Mouse (Mus musculus) c-Kit-positive CD71-positive TER-119-negative erythroid progenitor cells, embryonic 14.5 days (primary cell): ENCODE measurements around the gene Usp45.
A peak's percentile ranks its signal among the peaks of the same experiment; 100 is the strongest.

ENCODE experiments used
- DNase-seq: peaks from one replicate; pipeline ENCODE4 v3.0.0-alpha.2; 2013; ENCODE audit warnings: low read depth

The Usp45 gene

GRCm38 (mm10) chr4:21793631-21794030 lies 26.7 kb downstream of the Usp45 start:
- no peak for DNase-seq

- DNase-seq: no peak
Measured at GRCm38 (mm10) chr4:21801013-21801412, 34.1 kb downstream of the Usp45 start.

GRCm38 (mm10) chr4:21801620-21802019 lies 34.7 kb downstream of the Usp45 start:
- DNase-seq: no peak

GRCm38 (mm10) chr4:21807204-21807603 lies 40.2 kb downstream of the Usp45 start:
- no peak for DNase-seq

GRCm38 (mm10) chr4:21810608-21811007 lies 43.7 kb downstream of the Usp45 start:
- no peak for DNase-seq

- DNase-seq: no peak
Measured at GRCm38 (mm10) chr4:21812635-21813034, 45.7 kb downstream of the Usp45 start.

- peak; percentile 50 for DNase-seq
Measured at GRCm38 (mm10) chr4:21814029-21814428, 47.1 kb downstream of the Usp45 start.

GRCm38 (mm10) chr4:21826616-21827015 lies 59.7 kb downstream of the Usp45 start:
- no peak for DNase-seq

GRCm38 (mm10) chr4:21832844-21833243 lies 65.9 kb downstream of the Usp45 start:
- no peak for DNase-seq

- peak; percentile 93 for DNase-seq
Measured at GRCm38 (mm10) chr4:21847481-21848286, 80.7 kb downstream of the Usp45 start, which contains the start of gene Pnisr. Pnisr (plus strand) TSS chr4:21847583.

- DNase-seq: peak; percentile 76
Measured at GRCm38 (mm10) chr4:21848287-21848630, 81.3 kb downstream of the Usp45 start.

GRCm38 (mm10) chr4:21857481-21857880 lies 90.5 kb downstream of the Usp45 start:
- no peak for DNase-seq

GRCm38 (mm10) chr4:21865226-21865625 lies 98.3 kb downstream of the Usp45 start:
- no peak for DNase-seq

- peak; percentile 19 for DNase-seq
Measured at GRCm38 (mm10) chr4:21878776-21879175, 111.8 kb downstream of the Usp45 start.

GRCm38 (mm10) chr4:21879565-21880220 lies 112.7 kb downstream of the Usp45 start, which contains the start of gene Coq3:
Coq3 (plus strand) TSS chr4:21879673.
- peak; percentile 78 for DNase-seq

- DNase-seq: peak; percentile 23
Measured at GRCm38 (mm10) chr4:21882806-21883205, 115.8 kb downstream of the Usp45 start.

- no peak for DNase-seq
Measured at GRCm38 (mm10) chr4:21885831-21886230, 118.9 kb downstream of the Usp45 start.
